Mouse (Mus musculus) kidney, adult 2 months (tissue): ENCODE data around the gene Herc4.

Source experiments
- CTCF ChIP-seq: fragments of 200-500 bp; conservative IDR thresholded peaks from 2 replicates; pipeline ENCODE4 v1.5.1; 2011; ENCODE audit warnings: low read depth, mild to moderate bottlenecking, control low read depth, low read length, moderate library complexity, mixed read lengths; ENCODE audit not compliant: insufficient read depth, insufficient read length
- POLR2A ChIP-seq: fragments of 200-500 bp; IDR thresholded peaks from one replicate; pipeline ENCODE4 v1.6.1; 2011; ENCODE audit warnings: low read depth, low read length, control low read depth

DNA sequence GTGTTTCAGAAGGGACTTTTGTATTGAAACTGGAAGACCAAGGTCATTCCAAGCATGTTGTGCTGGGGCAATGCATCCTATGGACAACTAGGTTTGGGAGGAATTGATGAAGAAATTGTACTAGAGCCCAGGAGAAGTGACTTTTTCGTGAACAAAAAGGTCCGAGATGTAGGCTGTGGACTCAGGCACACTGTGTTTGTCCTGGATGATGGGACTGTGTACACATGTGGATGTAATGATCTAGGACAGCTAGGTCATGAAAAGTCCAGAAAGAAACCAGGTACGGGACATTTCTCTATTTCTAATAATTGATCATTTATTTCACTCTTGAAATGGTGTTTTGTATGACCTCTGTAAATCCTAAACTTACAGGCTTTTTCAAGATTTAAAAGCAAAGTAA lies 2.2 kb downstream of the Herc4 start:
- TF ChIP-seq POLR2A: no peak
- no peak for TF ChIP-seq CTCF
